Mouse (Mus musculus) G1E (cell line): ENCODE results near the gene Mrgprf.

Experiments used
- CTCF ChIP-seq: IDR thresholded peaks from 2 replicates; pipeline ENCODE4 v1.5.1; 2012; ENCODE audit warnings: low read depth, low read length, inconsistent platforms, mixed read lengths
- GATA1 ChIP-seq: IDR thresholded peaks from 2 replicates; pipeline ENCODE4 v1.6.1; 2012; ENCODE audit warnings: borderline replicate concordance, low read length, inconsistent platforms, mixed read lengths

DNA sequence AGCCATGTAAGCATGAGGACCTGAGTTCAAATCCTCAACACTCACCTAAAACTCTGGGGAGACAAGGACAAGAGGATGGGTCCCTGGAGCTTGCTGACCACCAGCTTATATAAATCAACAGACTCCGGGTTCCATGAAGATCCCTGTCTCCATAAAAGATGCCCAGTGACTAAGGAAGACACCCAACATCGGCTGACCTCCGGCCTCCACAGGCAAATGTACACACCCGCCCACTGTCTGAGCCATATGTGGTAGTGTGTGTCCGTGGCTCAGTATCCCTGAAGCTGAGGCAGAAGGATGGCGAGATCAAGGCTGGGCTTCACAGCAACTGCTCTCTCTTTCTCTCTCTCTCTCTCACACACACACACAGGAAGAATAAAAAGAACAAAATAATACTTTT lies 33.3 kb downstream of the Mrgprf start:
- no peak for TF ChIP-seq CTCF
- TF ChIP-seq GATA1 = no peak
